Mouse (Mus musculus) gastrocnemius, adult 8-10 months (tissue): ENCODE measurements around the gene Gm10295. TPM values are rescaled to one million over a fixed set of nuclear protein-coding genes. Genes with fewer than 3 reads are reported as not detected.

Source experiments
- DNase-seq, 2 experiments: peaks; one replicate each; pipeline ENCODE4 v3.0.0; 2022; ENCODE audit warnings: low spot score in 2 of 2
- total RNA-seq, 4 experiments: library from RNA; stranded (reverse); gene quantifications; 2 replicates each; pipeline ENCODE4 v1.2.4; 2022

The Gm10295 gene
- total RNA-seq, 4 experiments from 2014 or later, result not detected

- DNase-seq, result no peak
These were observed 4.3 kb upstream of the Gm10295 start for GRCm38 (mm10) chr7:71355596-71355995.

DNA sequence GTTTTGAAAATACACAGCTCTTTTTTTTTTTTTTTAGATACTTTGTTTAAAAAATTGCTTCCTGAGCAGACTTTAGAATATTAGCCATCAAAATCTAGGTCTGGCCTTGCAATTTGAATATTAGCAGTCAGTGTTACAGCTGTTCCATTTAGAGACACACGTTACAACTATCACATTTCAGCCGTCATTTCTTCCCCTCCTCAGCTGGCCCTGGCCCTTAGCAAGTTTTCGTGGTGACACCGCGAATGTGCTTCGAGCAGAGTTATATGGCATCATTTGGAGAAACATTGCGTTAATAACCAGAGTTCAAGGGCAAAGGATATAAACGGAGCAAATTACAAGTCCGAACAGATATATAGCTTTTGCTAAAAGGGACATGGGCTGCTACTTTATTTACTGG lies 2.4 kb downstream of the Gm10295 start:
- DNase-seq, result no peak

GRCm38 (mm10) chr7:71324919-71325583 lies 26.2 kb downstream of the Gm10295 start:
- DNase-seq, result no peak

DNA sequence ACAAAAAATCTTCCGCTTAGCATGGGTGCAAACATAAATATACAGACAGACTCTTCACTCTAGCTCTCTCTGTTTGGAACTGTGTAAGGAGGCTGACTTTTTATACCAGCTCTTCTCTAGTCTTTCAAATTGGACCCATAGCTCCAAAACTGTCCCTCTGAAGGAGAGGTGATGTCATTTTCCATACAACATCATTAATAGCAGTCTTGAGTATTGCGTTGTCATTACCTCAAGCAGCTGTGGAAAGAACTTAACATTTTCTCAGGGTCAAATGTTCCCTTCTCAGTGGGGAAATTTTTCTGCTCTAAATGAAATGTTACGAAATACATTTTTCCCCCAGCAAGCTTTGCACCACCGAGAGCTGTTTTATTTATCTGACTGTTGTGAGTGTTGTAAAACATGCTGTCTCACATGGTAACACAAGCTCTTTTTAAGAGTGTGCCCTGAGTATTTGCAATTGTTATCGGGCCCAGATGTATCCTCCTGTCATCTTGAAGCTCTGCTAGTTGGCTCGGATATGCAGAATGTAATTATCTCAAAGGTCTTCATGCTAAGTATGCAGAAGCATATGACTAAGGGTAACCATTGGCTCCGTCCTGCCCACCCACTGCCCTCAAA lies 38.0 kb downstream of the Gm10295 start:
- no peak for DNase-seq

DNA sequence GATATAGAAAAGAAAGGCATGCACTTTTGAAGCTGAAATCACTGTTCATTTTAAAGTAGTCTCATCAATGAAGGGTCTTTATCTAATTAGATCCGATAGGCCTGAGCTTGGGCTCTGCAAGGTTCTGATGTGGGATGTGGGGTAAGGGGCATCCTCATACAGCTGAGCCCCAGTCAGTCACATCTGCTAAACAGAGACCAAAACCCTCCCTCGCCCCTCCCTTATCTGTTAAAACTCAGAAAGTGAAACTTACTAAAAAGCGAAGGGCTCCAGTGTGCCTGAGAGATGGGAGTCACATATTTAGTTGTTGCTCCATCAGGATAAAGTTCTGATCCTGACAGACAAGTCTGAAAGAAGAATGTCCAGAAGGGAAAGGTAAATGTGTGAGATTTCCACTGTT lies 38.9 kb downstream of the Gm10295 start:
- DNase-seq, result no peak

- DNase-seq, result no peak
These were observed 39.9 kb downstream of the Gm10295 start for GRCm38 (mm10) chr7:71311411-71311810.

DNA sequence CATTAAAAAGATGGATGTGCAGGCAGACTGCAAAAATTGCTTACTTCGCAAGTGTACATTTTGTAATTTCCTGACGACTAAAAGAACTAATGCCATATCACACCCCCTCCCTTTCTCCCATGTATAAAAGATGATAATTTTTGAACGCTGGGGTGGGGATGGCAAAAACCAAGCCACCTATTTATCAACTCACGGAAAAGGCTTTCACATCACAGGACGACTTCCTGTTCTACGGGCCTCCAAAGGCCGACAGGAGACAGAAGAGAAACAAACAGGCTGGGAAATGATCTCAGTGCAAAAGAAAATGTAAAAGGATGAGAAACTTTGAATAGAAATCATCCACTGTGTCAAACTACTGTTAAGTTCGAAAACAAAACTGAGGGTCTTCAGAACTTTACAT lies 43.2 kb downstream of the Gm10295 start:
- no peak for DNase-seq

- DNase-seq, result no peak
These were observed 48.6 kb downstream of the Gm10295 start for GRCm38 (mm10) chr7:71302714-71303113.
